Mouse (Mus musculus): ENCODE data around the gene Tdrd6. TPM values are rescaled to one million over a fixed set of nuclear protein-coding genes. Genes with fewer than 3 reads are reported as not detected.
A peak's percentile ranks its signal among the peaks of the same experiment; 100 is the strongest.

Gene Tdrd6
- 0.02 TPM in 2 replicates for polyA plus RNA-seq (2016; fragmentation: Nextera tagmentation; extraction: Ambion mirVana)

DNA sequence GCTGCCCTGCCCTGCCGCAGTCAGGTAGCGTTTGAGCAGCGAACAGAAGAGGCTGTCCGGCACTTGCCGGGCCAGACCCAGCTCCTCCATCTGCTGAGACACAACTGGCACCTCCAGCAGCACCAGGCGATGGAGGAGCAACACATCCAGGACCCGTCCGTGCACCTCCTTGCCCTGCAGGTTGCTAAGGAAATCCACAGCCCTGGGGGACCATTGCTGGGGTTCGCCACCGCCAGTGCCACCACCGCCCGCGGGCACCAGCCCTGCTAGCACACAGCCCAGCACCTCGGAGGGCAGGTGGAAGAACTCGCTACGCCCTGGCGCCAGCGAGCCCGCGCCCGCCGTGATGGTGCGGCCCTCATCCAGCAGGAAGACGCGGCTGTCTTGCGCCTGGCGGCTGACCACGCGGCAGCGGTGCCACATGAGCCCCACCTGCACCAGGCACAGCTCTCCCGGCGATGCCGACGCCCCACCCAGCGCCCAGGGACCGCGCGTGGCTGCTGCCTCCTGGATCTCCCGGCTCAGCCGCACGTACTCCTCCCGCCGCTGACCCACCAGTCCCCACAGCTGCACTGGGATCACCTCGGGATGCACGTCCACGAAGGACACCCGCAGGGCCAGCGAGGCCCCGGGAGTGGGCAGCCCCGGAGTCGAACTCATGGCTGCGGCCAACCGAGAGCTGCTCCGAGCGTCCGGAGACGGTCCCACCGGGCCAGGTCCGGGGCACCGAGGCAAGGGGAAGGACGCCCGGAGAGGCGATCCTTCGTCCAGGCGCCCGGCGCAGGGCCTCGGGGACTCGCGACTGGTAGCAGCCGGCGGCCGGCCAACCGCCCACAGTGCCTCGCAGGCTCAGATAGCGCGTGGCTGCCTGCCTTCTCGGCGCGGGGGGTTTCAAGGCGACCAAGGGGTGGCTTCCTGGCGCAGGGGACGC lies at the start of gene Tdrd6:
Gene Tdrd6, minus strand, starts transcription at position 804 of the 931 bp plus-strand sequence.
- Histone ChIP-seq H3K4me1 (peaks cover 14% of the 10 kb centered on the region), H3K4me3 (peak within 1 kb of the TSS; percentile 55), H3K27me3 (ENCODE audit: low read depth, poor library complexity, severe bottlenecking) (peaks cover 54% of the 10 kb centered on the region), H3K36me3 (no peaks in the 10 kb centered on the region), H3K9me3 (replicated peaks) (peaks cover 8% of the 10 kb centered on the region; the same call in 1 of the 2 replicates), H3K27ac (replicated peaks) (peak within 1 kb of the TSS; percentile 58)
- DNase-seq (ENCODE audit: low spot score), result peak; percentile 53
- 2% methylated on average over 81 of the region's 83 CpGs for WGBS

DNA sequence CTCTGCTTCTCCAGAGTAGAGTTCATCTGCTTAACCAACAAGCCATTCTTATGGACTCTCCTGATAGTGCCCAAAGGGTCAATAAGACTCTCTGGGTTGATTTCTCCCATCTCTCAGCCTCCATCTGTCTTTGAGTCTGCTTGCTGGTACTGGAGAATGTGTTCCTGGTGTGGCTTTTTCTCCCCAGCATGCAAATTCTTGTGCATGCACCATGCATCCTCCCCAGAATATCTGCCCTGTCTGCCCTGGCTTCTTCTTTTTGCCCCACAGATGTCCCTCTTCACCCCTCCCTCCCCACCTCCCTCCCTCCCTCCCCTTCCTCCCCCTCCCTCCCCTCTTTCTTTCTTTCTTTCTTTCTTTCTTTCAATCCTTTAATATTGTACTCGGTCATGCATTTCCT lies 47.2 kb upstream of the Tdrd6 start:
- WGBS, result 78% methylated on average over 1 of the region's 1 CpGs
- Histone ChIP-seq H3K4me3 (no peak overlapping the region), H3K4me1 (no peaks in the 10 kb centered on the region), H3K27me3 (ENCODE audit: low read depth, poor library complexity, severe bottlenecking) (no peaks in the 10 kb centered on the region), H3K36me3 (peaks cover 35% of the 10 kb centered on the region), H3K27ac (replicated peaks) (no peak overlapping the region), H3K9me3 (replicated peaks) (no peaks in the 10 kb centered on the region)
- no peak for DNase-seq (ENCODE audit: low spot score)

DNA sequence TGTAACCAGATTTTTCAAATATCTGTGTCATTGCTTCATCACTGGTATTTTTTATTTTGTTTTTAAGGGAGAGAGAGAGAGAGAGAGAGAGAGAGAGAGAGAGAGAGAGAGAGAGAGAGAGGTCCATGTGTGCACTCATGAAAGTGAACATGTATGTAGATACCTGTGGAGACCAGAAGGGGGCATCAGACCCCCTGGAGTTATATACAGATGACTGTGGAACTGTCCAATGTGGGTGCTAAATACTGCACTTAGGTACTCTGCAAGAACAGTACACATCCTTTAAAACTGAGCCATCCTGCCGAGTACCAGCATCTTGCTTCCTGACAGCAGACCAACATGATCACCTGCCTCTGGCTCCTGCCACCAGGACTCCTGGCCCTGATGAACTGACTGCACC lies 46.1 kb upstream of the Tdrd6 start:
- DNase-seq (ENCODE audit: low spot score), result no peak
- no peaks in the 10 kb centered on the region for H3K4me1 ChIP-seq
- H3K4me3 ChIP-seq, result no peak overlapping the region
- peaks cover 29% of the 10 kb centered on the region for H3K36me3 ChIP-seq
- WGBS, result 95% methylated on average over 1 of the region's 1 CpGs
- no peak overlapping the region for H3K27ac ChIP-seq (replicated peaks)
- H3K9me3 ChIP-seq (replicated peaks), result no peaks in the 10 kb centered on the region
- no peaks in the 10 kb centered on the region for H3K27me3 ChIP-seq (ENCODE audit: low read depth, poor library complexity, severe bottlenecking)

DNA sequence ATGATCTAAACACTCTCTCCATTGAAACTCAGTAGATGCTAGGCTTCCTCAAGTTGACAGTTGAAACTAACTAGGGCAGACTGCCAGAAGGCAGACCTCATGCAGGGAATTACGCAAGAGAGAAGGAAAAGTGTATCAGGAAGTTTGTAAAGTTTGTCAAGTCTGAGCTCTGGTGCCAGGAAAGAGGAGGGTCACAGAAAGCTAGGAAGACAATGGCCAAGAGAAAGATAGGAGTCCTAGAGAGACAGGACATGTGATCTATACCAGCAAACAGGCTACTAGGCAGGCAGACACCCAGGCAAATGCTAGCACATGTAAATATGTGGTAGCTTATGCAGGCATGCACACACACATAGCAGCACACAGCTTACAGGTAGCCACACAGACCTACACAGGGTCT lies 45.1 kb upstream of the Tdrd6 start:
- peaks cover 20% of the 10 kb centered on the region for H3K36me3 ChIP-seq
- no peaks in the 10 kb centered on the region for H3K9me3 ChIP-seq (replicated peaks)
- H3K27me3 ChIP-seq (ENCODE audit: low read depth, poor library complexity, severe bottlenecking), result no peaks in the 10 kb centered on the region
- H3K27ac ChIP-seq (replicated peaks), result no peak overlapping the region
- DNase-seq (ENCODE audit: low spot score), result no peak
- no peak overlapping the region for H3K4me3 ChIP-seq
- no peaks in the 10 kb centered on the region for H3K4me1 ChIP-seq
- WGBS, result 79% methylated on average over 1 of the region's 1 CpGs

DNA sequence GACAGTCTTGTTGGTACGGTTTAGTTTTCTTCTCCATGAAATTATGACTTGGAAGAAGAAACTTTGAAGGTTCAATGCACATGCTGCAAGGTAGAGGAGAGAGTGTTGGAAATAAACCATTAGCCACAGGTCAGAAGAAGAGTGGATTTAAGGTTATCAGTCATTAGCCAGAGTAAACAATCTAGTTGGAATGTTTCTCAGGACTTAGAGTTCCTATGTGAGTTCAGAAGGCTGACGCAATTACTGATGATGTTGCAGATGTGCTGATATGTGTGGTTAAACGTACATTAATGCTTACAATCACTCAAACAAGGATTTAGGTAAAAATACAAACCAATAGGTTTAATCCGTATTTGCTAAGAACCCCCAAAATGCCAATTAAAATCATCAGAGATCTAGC lies 41.8 kb upstream of the Tdrd6 start:
- no peaks in the 10 kb centered on the region for H3K27me3 ChIP-seq (ENCODE audit: low read depth, poor library complexity, severe bottlenecking)
- H3K4me1 ChIP-seq, result peaks cover 21% of the 10 kb centered on the region
- no peaks in the 10 kb centered on the region for H3K9me3 ChIP-seq (replicated peaks)
- 89% methylated on average over 4 of the region's 4 CpGs for WGBS
- H3K4me3 ChIP-seq, result no peak overlapping the region
- 0 out of 2 replicates have a peak, but pooled peaks cover under 1% of the 10 kb centered on the region for H3K36me3 ChIP-seq
- no peak overlapping the region for H3K27ac ChIP-seq (replicated peaks)
- no peak for DNase-seq (ENCODE audit: low spot score)

DNA sequence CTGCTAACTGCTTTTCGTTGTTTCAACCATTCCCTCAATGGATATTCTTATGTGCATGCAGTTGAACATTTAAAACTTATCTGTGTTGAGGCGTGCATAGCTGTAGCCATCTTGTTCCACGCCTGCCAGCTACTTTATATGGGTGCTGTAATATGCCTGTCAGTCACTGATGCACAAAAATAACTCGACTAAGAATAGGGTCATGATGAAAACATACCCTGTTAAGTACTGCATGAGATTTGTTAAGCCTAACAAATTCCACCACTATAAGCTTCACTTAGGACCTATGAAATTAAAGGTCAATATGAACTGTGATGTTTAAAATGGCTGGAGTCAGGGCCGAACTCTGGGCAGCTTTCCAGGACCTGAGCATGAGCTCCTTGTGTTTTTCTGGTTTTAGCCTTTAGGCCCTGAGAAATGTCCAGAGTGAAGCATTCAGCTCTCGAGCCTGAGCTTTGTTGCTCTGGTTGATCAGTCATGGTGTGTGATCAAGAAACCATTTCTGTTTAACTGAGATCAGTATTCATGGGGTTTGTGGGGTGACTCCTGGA lies 39.1 kb upstream of the Tdrd6 start:
- Histone ChIP-seq H3K4me1 (peaks cover 40% of the 10 kb centered on the region), H3K27me3 (ENCODE audit: low read depth, poor library complexity, severe bottlenecking) (no peaks in the 10 kb centered on the region), H3K27ac (replicated peaks) (no peak overlapping the region), H3K36me3 (no peaks in the 10 kb centered on the region), H3K9me3 (replicated peaks) (no peaks in the 10 kb centered on the region), H3K4me3 (peak overlapping the region; percentile 93)
- DNase-seq (ENCODE audit: low spot score), result no peak
- WGBS, result 81% methylated on average over 6 of the region's 6 CpGs

GRCm38 (mm10) chr17:43667290-43667843 lies 37.3 kb upstream of the Tdrd6 start, which contains the start of gene Cyp39a1:
TSS of gene Cyp39a1 (plus strand) at chr17:43667425.
- under 1% methylated on average over 17 of the region's 17 CpGs for WGBS
- peaks cover 40% of the 10 kb centered on the region for H3K4me1 ChIP-seq
- H3K27me3 ChIP-seq (ENCODE audit: low read depth, poor library complexity, severe bottlenecking), result no peaks in the 10 kb centered on the region
- peaks cover 16% of the 10 kb centered on the region for H3K36me3 ChIP-seq
- no peaks in the 10 kb centered on the region for H3K9me3 ChIP-seq (replicated peaks)
- DNase-seq (ENCODE audit: low spot score), result no peak
- peak within 1 kb of the TSS; percentile 93 for H3K27ac ChIP-seq (replicated peaks)
- peak within 1 kb of the TSS; percentile 93 for H3K4me3 ChIP-seq

GRCm38 (mm10) chr17:43666576-43667289 lies 36.6 kb upstream of the Tdrd6 start, which contains the start of gene Slc25a27:
TSS of gene Slc25a27 (minus strand) at chr17:43667214.
- Histone ChIP-seq H3K9me3 (replicated peaks) (no peaks in the 10 kb centered on the region), H3K4me1 (peaks cover 40% of the 10 kb centered on the region), H3K27me3 (ENCODE audit: low read depth, poor library complexity, severe bottlenecking) (no peaks in the 10 kb centered on the region), H3K36me3 (peaks cover 22% of the 10 kb centered on the region), H3K4me3 (peak within 1 kb of the TSS; percentile 93), H3K27ac (replicated peaks) (peak within 1 kb of the TSS; percentile 93)
- peak; percentile 90 for DNase-seq (ENCODE audit: low spot score)
- under 1% methylated on average over 41 of the region's 41 CpGs for WGBS

- Histone ChIP-seq H3K36me3 (peaks cover 70% of the 10 kb centered on the region), H3K27ac (replicated peaks) (no peak overlapping the region), H3K27me3 (ENCODE audit: low read depth, poor library complexity, severe bottlenecking) (no peaks in the 10 kb centered on the region), H3K9me3 (replicated peaks) (no peaks in the 10 kb centered on the region), H3K4me1 (peaks cover 4% of the 10 kb centered on the region; the same call in 1 of the 2 replicates), H3K4me3 (no peak overlapping the region)
- DNase-seq (ENCODE audit: low spot score), result no peak
- 74% methylated on average over 14 of the region's 14 CpGs for WGBS
These were observed 21.4 kb upstream of the Tdrd6 start for GRCm38 (mm10) chr17:43651314-43652046.

DNA sequence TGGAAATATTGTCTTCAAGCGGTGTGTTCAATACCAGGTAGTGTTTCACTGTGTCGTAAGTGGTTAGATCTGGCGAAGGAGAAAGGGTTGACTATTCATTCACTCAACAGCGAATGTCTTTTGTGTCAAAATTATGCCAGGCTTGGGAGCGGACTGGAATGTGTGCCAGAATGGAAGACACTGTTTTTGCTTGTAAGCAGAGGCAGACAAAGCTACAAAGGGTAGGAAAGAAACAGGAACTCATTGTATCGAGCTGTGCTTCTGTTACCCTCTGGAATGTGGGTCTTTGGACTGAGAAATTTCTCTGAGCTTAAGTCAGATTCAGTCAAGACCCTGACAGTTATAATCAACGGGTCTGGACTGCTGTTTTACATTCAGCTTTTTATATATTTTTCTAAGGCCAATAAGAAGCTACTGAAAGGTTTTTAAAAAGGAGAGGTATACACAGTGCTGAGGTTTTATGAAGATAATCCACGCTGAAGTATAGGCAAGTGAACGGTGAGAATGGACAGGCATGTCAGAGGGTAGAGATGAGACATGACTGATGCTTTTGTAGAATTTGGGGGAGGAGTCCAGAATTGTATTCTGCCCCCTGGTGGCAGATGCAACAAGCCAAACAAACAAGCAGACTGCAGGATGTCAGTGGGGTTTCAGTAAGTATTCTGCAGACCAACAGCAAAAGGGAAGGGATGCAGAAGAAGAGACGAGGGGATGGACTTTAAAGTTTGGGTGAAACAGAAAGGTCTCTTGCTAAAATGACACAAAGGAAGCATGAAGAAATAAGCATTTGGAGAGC lies 19.7 kb upstream of the Tdrd6 start:
- WGBS, result 88% methylated on average over 10 of the region's 10 CpGs
- H3K4me1 ChIP-seq, result peaks cover 4% of the 10 kb centered on the region; the same call in 1 of the 2 replicates
- peaks cover 81% of the 10 kb centered on the region for H3K36me3 ChIP-seq
- H3K9me3 ChIP-seq (replicated peaks), result no peaks in the 10 kb centered on the region
- no peak overlapping the region for H3K27ac ChIP-seq (replicated peaks)
- no peaks in the 10 kb centered on the region for H3K27me3 ChIP-seq (ENCODE audit: low read depth, poor library complexity, severe bottlenecking)
- no peak for DNase-seq (ENCODE audit: low spot score)
- H3K4me3 ChIP-seq, result no peak overlapping the region

- Histone ChIP-seq H3K4me3 (no peak overlapping the region), H3K9me3 (replicated peaks) (no peaks in the 10 kb centered on the region), H3K36me3 (peaks cover 91% of the 10 kb centered on the region), H3K4me1 (peaks cover 4% of the 10 kb centered on the region; the same call in 1 of the 2 replicates), H3K27ac (replicated peaks) (no peak overlapping the region), H3K27me3 (ENCODE audit: low read depth, poor library complexity, severe bottlenecking) (no peaks in the 10 kb centered on the region)
- DNase-seq (ENCODE audit: low spot score), result no peak
- WGBS, result 63% methylated on average over 5 of the region's 5 CpGs
These were observed 16.8 kb upstream of the Tdrd6 start for GRCm38 (mm10) chr17:43646925-43647324.
